Mouse (Mus musculus) thymus, adult 2 months (tissue): ENCODE data around the gene Fbxl21. TPM values are rescaled to one million over a fixed set of nuclear protein-coding genes. Genes with fewer than 3 reads are reported as not detected.
A peak's percentile ranks its signal among the peaks of the same experiment; 100 is the strongest.

Source experiments
- DNase-seq: peaks from one replicate; pipeline ENCODE4 v3.0.0; 2021
- H3K27ac ChIP-seq: fragments of 200-500 bp; 2 replicates; pipeline ENCODE4 v1.5.1; 2012; ENCODE audit warnings: low read length, control low read depth; ENCODE audit not compliant: control insufficient read depth, insufficient read depth
- H3K27me3 ChIP-seq: fragments of 200-500 bp; 2 replicates; pipeline ENCODE4 v1.6.1; 2012; ENCODE audit warnings: mild to moderate bottlenecking, low read length, moderate library complexity, mixed read lengths; ENCODE audit not compliant: control insufficient read depth, insufficient read depth
- H3K36me3 ChIP-seq: fragments of 200-500 bp; 2 replicates; pipeline ENCODE4 v1.6.1; 2012; ENCODE audit warnings: mild to moderate bottlenecking, low read length, moderate library complexity; ENCODE audit not compliant: control insufficient read depth, insufficient read depth
- H3K4me1 ChIP-seq: fragments of 200-500 bp; replicated peaks from 2 replicates; pipeline ENCODE4 v1.6.1; 2012; ENCODE audit warnings: low read length; ENCODE audit not compliant: control insufficient read depth, insufficient read depth
- H3K4me3 ChIP-seq: fragments of 200-500 bp; 2 replicates; pipeline ENCODE4 v1.5.1; 2012; ENCODE audit warnings: mild to moderate bottlenecking, low read length, control low read depth, moderate library complexity; ENCODE audit not compliant: control insufficient read depth, insufficient read depth
- CTCF ChIP-seq: fragments of 200-500 bp; IDR thresholded peaks from 2 replicates; pipeline ENCODE4 v1.5.1; 2012; ENCODE audit warnings: mild to moderate bottlenecking, control low read depth, low read length, moderate library complexity, borderline replicate concordance; ENCODE audit not compliant: control insufficient read depth, poor library complexity, insufficient read depth; ENCODE audit errors: extremely low read depth
- POLR2A ChIP-seq: fragments of 200-500 bp; IDR thresholded peaks from 2 replicates; pipeline ENCODE4 v1.6.1; 2012; ENCODE audit warnings: mild to moderate bottlenecking, low read length, control low read depth, moderate library complexity; ENCODE audit not compliant: control insufficient read depth, poor library complexity, insufficient read depth; ENCODE audit errors: extremely low read depth
- WGBS: fragments of 180-500 bp; shearing (Covaris S2); methylation state at CpG from one replicate; pipeline ENCODE4 v1.1.7; 2018; 5-methylcytosine and 5-hydroxymethylcytosine counted together
- polyA plus RNA-seq: library from polyadenylated mRNA; depleted of rRNA; stranded (reverse); fragments of >200 nt; gene quantifications from 2 replicates; pipeline ENCODE4 v1.2.3, GENCODE M21; 2012; rRNA removed

The Fbxl21 gene
- 0.40 and 0.71 TPM in 2 replicates for polyA plus RNA-seq

GRCm38 (mm10) chr13:56522081-56522820 lies at the start of gene Fbxl21:
Gene Fbxl21 (plus strand): TSS chr13:56522472.
- peak; percentile 25; the same call in 1 of the 2 replicates for TF ChIP-seq POLR2A
- TF ChIP-seq CTCF = no peak
- no peak within 1 kb of the TSS for H3K27ac ChIP-seq
- no peaks in the 10 kb centered on the region for H3K27me3 ChIP-seq
- peaks cover 13% of the 10 kb centered on the region for H3K4me1 ChIP-seq
- no peaks in the 10 kb centered on the region for H3K36me3 ChIP-seq
- DNase-seq = peak; percentile 90
- H3K4me3 ChIP-seq = peak within 1 kb of the TSS; percentile 59
- WGBS = 2% methylated on average over 56 of the region's 56 CpGs

- WGBS = 92% methylated on average over 9 of the region's 9 CpGs
- DNase-seq = no peak
- H3K4me1 ChIP-seq = peaks cover 9% of the 10 kb centered on the region; the same call in 1 of the 2 replicates
Observed at GRCm38 (mm10) chr13:56472661-56473060, 49.6 kb upstream of the Fbxl21 start.

GRCm38 (mm10) chr13:56475363-56475762 lies 46.9 kb upstream of the Fbxl21 start:
- Histone ChIP-seq H3K4me3 (no peak overlapping the region), H3K27ac (no peak overlapping the region), H3K4me1 (peaks cover 12% of the 10 kb centered on the region), H3K36me3 (no peaks in the 10 kb centered on the region), H3K27me3 (no peaks in the 10 kb centered on the region)
- TF ChIP-seq POLR2A = no peak
- TF ChIP-seq CTCF = peak; percentile 30; the same call in 1 of the 2 replicates
- WGBS = 25% methylated on average over 4 of the region's 4 CpGs
- peak; percentile 53 for DNase-seq

More at GRCm38 (mm10) chr13:56472661-56473060, 49.6 kb upstream of the Fbxl21 start:
- Histone ChIP-seq H3K4me3 (no peak overlapping the region), H3K27me3 (no peaks in the 10 kb centered on the region), H3K27ac (no peak overlapping the region), H3K36me3 (no peaks in the 10 kb centered on the region)
- TF ChIP-seq CTCF (no peak), POLR2A (no peak)

- Histone ChIP-seq H3K27me3 (no peaks in the 10 kb centered on the region), H3K36me3 (no peaks in the 10 kb centered on the region), H3K27ac (no peak overlapping the region), H3K4me1 (peaks cover 12% of the 10 kb centered on the region), H3K4me3 (no peak overlapping the region)
- WGBS = 8% methylated on average over 5 of the region's 5 CpGs
- no peak for TF ChIP-seq CTCF
- TF ChIP-seq POLR2A = no peak
- peak; percentile 71 for DNase-seq
Observed at GRCm38 (mm10) chr13:56476790-56477189, 45.5 kb upstream of the Fbxl21 start.

GRCm38 (mm10) chr13:56477271-56477670 lies 45.0 kb upstream of the Fbxl21 start:
- no peak for TF ChIP-seq POLR2A
- no peak for TF ChIP-seq CTCF
- Histone ChIP-seq H3K27me3 (no peaks in the 10 kb centered on the region), H3K4me1 (peaks cover 12% of the 10 kb centered on the region), H3K4me3 (no peak overlapping the region), H3K36me3 (no peaks in the 10 kb centered on the region), H3K27ac (no peak overlapping the region)
- DNase-seq = no peak
- WGBS = 4% methylated on average over 6 of the region's 6 CpGs

GRCm38 (mm10) chr13:56478027-56478426 lies 44.2 kb upstream of the Fbxl21 start:
- no peak for DNase-seq
- Histone ChIP-seq H3K4me3 (no peak overlapping the region), H3K27me3 (no peaks in the 10 kb centered on the region), H3K36me3 (no peaks in the 10 kb centered on the region), H3K27ac (no peak overlapping the region), H3K4me1 (peaks cover 12% of the 10 kb centered on the region)
- TF ChIP-seq CTCF (no peak), POLR2A (no peak)
- WGBS = 87% methylated on average over 6 of the region's 6 CpGs

- Histone ChIP-seq H3K36me3 (no peaks in the 10 kb centered on the region), H3K27ac (no peak within 1 kb of the TSS), H3K4me1 (peaks cover 3% of the 10 kb centered on the region), H3K4me3 (no peak within 1 kb of the TSS), H3K27me3 (no peaks in the 10 kb centered on the region)
- TF ChIP-seq CTCF (no peak), POLR2A (no peak)
- no peak for DNase-seq
- WGBS = 85% methylated on average over 3 of the region's 3 CpGs
Observed at GRCm38 (mm10) chr13:56482146-56482545, 40.1 kb upstream of the Fbxl21 start, which contains the start of gene Il9. Gene Il9 (minus strand): TSS chr13:56482246.

GRCm38 (mm10) chr13:56488012-56488411 lies 34.3 kb upstream of the Fbxl21 start:
- no peaks in the 10 kb centered on the region for H3K4me1 ChIP-seq
- H3K27ac ChIP-seq = no peak overlapping the region
- no peaks in the 10 kb centered on the region for H3K27me3 ChIP-seq
- DNase-seq = no peak
- WGBS = 39% methylated on average over 5 of the region's 5 CpGs
- no peak for TF ChIP-seq POLR2A
- TF ChIP-seq CTCF = no peak
- H3K4me3 ChIP-seq = no peak overlapping the region
- no peaks in the 10 kb centered on the region for H3K36me3 ChIP-seq
